Mouse (Mus musculus) MEL (cell line): ENCODE measurements around the gene Slc4a1.

Source experiments
- CHD2 ChIP-seq: IDR thresholded peaks from 2 replicates; pipeline ENCODE4 v1.6.1; 2011; ENCODE audit warnings: low read length, improper control_type of control experiment
- CTCF ChIP-seq, 3 experiments: IDR thresholded peaks in 2 of 3; conservative IDR thresholded peaks in 1 of 3; 2 replicates each; pipeline ENCODE4 v1.5.1; 2011 to 2012; ENCODE audit warnings: low read length in 3 of 3, low read depth in 2 of 3, mild to moderate bottlenecking in 2 of 3, improper control_type of control experiment in 1 of 3, inconsistent platforms in 1 of 3, mixed read lengths in 1 of 3, moderate library complexity in 1 of 3; ENCODE audit not compliant: control insufficient read depth in 1 of 3, insufficient read depth in 1 of 3, poor library complexity in 1 of 3, severe bottlenecking in 1 of 3
- EP300 ChIP-seq, 2 experiments: IDR thresholded peaks; 2 replicates each; pipeline ENCODE4 v1.6.1; 2011; ENCODE audit warnings: improper control_type of control experiment in 2 of 2, low read length in 2 of 2, low read depth in 1 of 2, mild to moderate bottlenecking in 1 of 2
- MXI1 ChIP-seq: IDR thresholded peaks from 2 replicates; pipeline ENCODE4 v1.6.1; 2011; ENCODE audit warnings: mild to moderate bottlenecking, low read depth, low read length, improper control_type of control experiment
- POLR2A ChIP-seq, 2 experiments: IDR thresholded peaks; 2 replicates each; pipeline ENCODE4 v1.6.1; 2011 to 2012; ENCODE audit warnings: low read length in 2 of 2, mild to moderate bottlenecking in 2 of 2, control low read depth in 1 of 2, improper control_type of control experiment in 1 of 2, low read depth in 1 of 2, moderate library complexity in 1 of 2; ENCODE audit not compliant: control insufficient read depth in 1 of 2, insufficient read depth in 1 of 2, poor library complexity in 1 of 2
- UBTF ChIP-seq: IDR thresholded peaks from 2 replicates; pipeline ENCODE4 v1.6.1; 2012; ENCODE audit warnings: low read depth, mild to moderate bottlenecking, inconsistent platforms, low read length, improper control_type of control experiment, moderate library complexity, borderline replicate concordance; ENCODE audit not compliant: insufficient read depth
- ZNF384 ChIP-seq: IDR thresholded peaks from 2 replicates; pipeline ENCODE4 v1.6.1; 2012; ENCODE audit warnings: low read depth, mild to moderate bottlenecking, inconsistent platforms, low read length, improper control_type of control experiment

- TF ChIP-seq UBTF: no peak
- no peak for TF ChIP-seq ZNF384
- TF ChIP-seq EP300 (IDR thresholded peaks at IDR 0.05; ENCODE audit: low read depth in 1 of 2, low read length in 2 of 2): no peak
- TF ChIP-seq CTCF (IDR thresholded peaks at IDR 0.05 in 2 of 3, conservative IDR thresholded peaks at IDR 0.05 in 1 of 3; ENCODE audit: control insufficient read depth in 1 of 3, insufficient read depth in 1 of 3, low read depth in 2 of 3, low read length in 3 of 3, poor library complexity in 1 of 3, severe bottlenecking in 1 of 3): no peak
- no peak for TF ChIP-seq CHD2
- no peak for TF ChIP-seq MXI1
- no peak for TF ChIP-seq POLR2A (IDR thresholded peaks at IDR 0.05; ENCODE audit: control insufficient read depth in 1 of 2, insufficient read depth in 1 of 2, low read depth in 1 of 2, low read length in 2 of 2, poor library complexity in 1 of 2)
These were observed 61.9 kb downstream of the Slc4a1 start for GRCm38 (mm10) chr11:102304141-102304540.
